Mouse (Mus musculus) MEL (cell line): ENCODE results near the gene Nucb1. TPM values are rescaled to one million over a fixed set of nuclear protein-coding genes. Genes with fewer than 3 reads are reported as not detected.
A peak's percentile ranks its signal among the peaks of the same experiment; 100 is the strongest.

Experiments
- DNase-seq: peaks from one replicate; pipeline ENCODE4 v3.0.0; 2011; ENCODE audit warnings: low read depth, low spot score
- H3K27ac ChIP-seq: 2 replicates; pipeline ENCODE4 v1.5.1; 2012; ENCODE audit warnings: low read depth, mild to moderate bottlenecking, control low read depth, low read length, moderate library complexity; ENCODE audit not compliant: control insufficient read depth
- H3K27me3 ChIP-seq, 2 experiments: fragments of 150-350 bp in 1 of 2; sonication (generic) in 1 of 2; 2 replicates each; pipeline ENCODE4 v1.6.1; 2012; ENCODE audit warnings: low read length in 2 of 2, mild to moderate bottlenecking in 2 of 2, improper control_type of control experiment in 1 of 2, moderate library complexity in 1 of 2; ENCODE audit not compliant: insufficient read depth in 2 of 2, control insufficient read depth in 1 of 2
- H3K36me3 ChIP-seq, 2 experiments: 2 replicates each; pipeline ENCODE4 v1.6.1; 2012 to 2014; ENCODE audit warnings: low read length in 2 of 2, improper control_type of control experiment in 1 of 2, inconsistent platforms in 1 of 2, mild to moderate bottlenecking in 1 of 2; ENCODE audit not compliant: insufficient read depth in 2 of 2, control insufficient read depth in 1 of 2
- H3K4me1 ChIP-seq, 2 experiments: fragments of 150-350 bp in 1 of 2; sonication (generic) in 1 of 2; 2 replicates each; pipeline ENCODE4 v1.6.1; 2012; ENCODE audit warnings: low read length in 2 of 2, improper control_type of control experiment in 1 of 2, mild to moderate bottlenecking in 1 of 2; ENCODE audit not compliant: insufficient read depth in 2 of 2, control insufficient read depth in 1 of 2
- H3K4me3 ChIP-seq, 2 experiments: fragments of 150-350 bp in 1 of 2; sonication (generic) in 1 of 2; 2 replicates each; pipeline ENCODE4 v1.5.1; 2012; ENCODE audit warnings: low read depth in 2 of 2, low read length in 2 of 2, mild to moderate bottlenecking in 2 of 2, moderate library complexity in 2 of 2, control low read depth in 1 of 2, improper control_type of control experiment in 1 of 2; ENCODE audit not compliant: control insufficient read depth in 1 of 2, insufficient read depth in 1 of 2
- H3K79me2 ChIP-seq: 2 replicates; pipeline ENCODE4 v1.6.1; 2012; ENCODE audit warnings: mild to moderate bottlenecking, low read length, moderate library complexity; ENCODE audit not compliant: control insufficient read depth, poor library complexity, insufficient read depth
- H3K9ac ChIP-seq: 2 replicates; pipeline ENCODE4 v1.6.1; 2012; ENCODE audit warnings: low read depth, mild to moderate bottlenecking, control low read depth, low read length, moderate library complexity; ENCODE audit not compliant: control insufficient read depth, poor library complexity, severe bottlenecking
- H3K9me3 ChIP-seq: fragments of 150-350 bp; sonication (generic); replicated peaks from 2 replicates; pipeline ENCODE4 v1.6.1; 2012; ENCODE audit warnings: mild to moderate bottlenecking, low read length, improper control_type of control experiment, moderate library complexity; ENCODE audit not compliant: insufficient read depth
- CTCF ChIP-seq, 3 experiments: IDR thresholded peaks in 2 of 3; conservative IDR thresholded peaks in 1 of 3; 2 replicates each; pipeline ENCODE4 v1.5.1; 2011 to 2012; ENCODE audit warnings: low read length in 3 of 3, low read depth in 2 of 3, mild to moderate bottlenecking in 2 of 3, improper control_type of control experiment in 1 of 3, inconsistent platforms in 1 of 3, mixed read lengths in 1 of 3, moderate library complexity in 1 of 3; ENCODE audit not compliant: control insufficient read depth in 1 of 3, insufficient read depth in 1 of 3, poor library complexity in 1 of 3, severe bottlenecking in 1 of 3
- E2F4 ChIP-seq: IDR thresholded peaks from 2 replicates; pipeline ENCODE4 v1.6.1; 2011; ENCODE audit warnings: low read depth, low read length, improper control_type of control experiment, borderline replicate concordance
- ELF1 ChIP-seq: IDR thresholded peaks from 2 replicates; pipeline ENCODE4 v1.6.1; 2014; ENCODE audit warnings: low read depth, mild to moderate bottlenecking, inconsistent platforms, low read length, improper control_type of control experiment, moderate library complexity
- EP300 ChIP-seq, 2 experiments: IDR thresholded peaks; 2 replicates each; pipeline ENCODE4 v1.6.1; 2011; ENCODE audit warnings: improper control_type of control experiment in 2 of 2, low read length in 2 of 2, low read depth in 1 of 2, mild to moderate bottlenecking in 1 of 2
- ETS1 ChIP-seq: IDR thresholded peaks from 2 replicates; pipeline ENCODE4 v1.6.1; 2012; ENCODE audit warnings: low read depth, mild to moderate bottlenecking, inconsistent platforms, low read length, improper control_type of control experiment, moderate library complexity
- JUND ChIP-seq: IDR thresholded peaks from 2 replicates; pipeline ENCODE4 v1.6.1; 2011; ENCODE audit warnings: low read depth, mild to moderate bottlenecking, improper control_type of control experiment, low read length
- KAT2A ChIP-seq: conservative IDR thresholded peaks from 2 replicates; pipeline ENCODE4 v1.6.1; 2012; ENCODE audit warnings: low read depth, low read length, improper control_type of control experiment, inconsistent platforms
- MYB ChIP-seq: IDR thresholded peaks from 2 replicates; pipeline ENCODE4 v1.6.1; 2011; ENCODE audit warnings: mild to moderate bottlenecking, low read depth, low read length, improper control_type of control experiment
- MYC ChIP-seq: IDR thresholded peaks from 2 replicates; pipeline ENCODE4 v1.6.1; 2011; ENCODE audit warnings: low read depth, mild to moderate bottlenecking, low read length, improper control_type of control experiment, moderate library complexity
- NELFE ChIP-seq: IDR thresholded peaks from 2 replicates; pipeline ENCODE4 v1.6.1; 2011; ENCODE audit warnings: low read depth, low read length, improper control_type of control experiment
- POLR2A ChIP-seq, 2 experiments: IDR thresholded peaks; 2 replicates each; pipeline ENCODE4 v1.6.1; 2011 to 2012; ENCODE audit warnings: low read length in 2 of 2, mild to moderate bottlenecking in 2 of 2, control low read depth in 1 of 2, improper control_type of control experiment in 1 of 2, low read depth in 1 of 2, moderate library complexity in 1 of 2; ENCODE audit not compliant: control insufficient read depth in 1 of 2, insufficient read depth in 1 of 2, poor library complexity in 1 of 2
- SIN3A ChIP-seq: IDR thresholded peaks from 2 replicates; pipeline ENCODE4 v1.6.1; 2012; ENCODE audit warnings: low read length, improper control_type of control experiment, inconsistent platforms
- TBP ChIP-seq: IDR thresholded peaks from 2 replicates; pipeline ENCODE4 v1.8.0; 2011; ENCODE audit warnings: low read depth, low read length, improper control_type of control experiment
- TCF12 ChIP-seq: IDR thresholded peaks from 2 replicates; pipeline ENCODE4 v1.6.1; 2014; ENCODE audit warnings: low read depth, mild to moderate bottlenecking, inconsistent platforms, low read length, improper control_type of control experiment, moderate library complexity
- UBTF ChIP-seq: IDR thresholded peaks from 2 replicates; pipeline ENCODE4 v1.6.1; 2012; ENCODE audit warnings: low read depth, mild to moderate bottlenecking, inconsistent platforms, low read length, improper control_type of control experiment, moderate library complexity, borderline replicate concordance; ENCODE audit not compliant: insufficient read depth
- ZC3H11A ChIP-seq: IDR thresholded peaks from 2 replicates; pipeline ENCODE4 v1.6.1; 2012; ENCODE audit warnings: low read depth, mild to moderate bottlenecking, inconsistent platforms, low read length, improper control_type of control experiment
- ZKSCAN1 ChIP-seq: IDR thresholded peaks from 2 replicates; pipeline ENCODE4 v1.6.1; 2012; ENCODE audit warnings: low read depth, mild to moderate bottlenecking, inconsistent platforms, low read length, improper control_type of control experiment, moderate library complexity
- ZNF384 ChIP-seq: IDR thresholded peaks from 2 replicates; pipeline ENCODE4 v1.6.1; 2012; ENCODE audit warnings: low read depth, mild to moderate bottlenecking, inconsistent platforms, low read length, improper control_type of control experiment
- polyA plus RNA-seq, 2 experiments: library from polyadenylated mRNA; stranded (reverse) in 1 of 2; unstranded in 1 of 2; fragments of >175 nt in 1 of 2; fragments of >200 nt in 1 of 2; gene quantifications; 2 replicates each; pipeline versions ENCODE4 v1.2.1 to v1.2.4; 2012; ENCODE audit warnings: low replicate concordance in 2 of 2, low read depth in 1 of 2; ENCODE audit not compliant: insufficient read length in 2 of 2, insufficient read depth in 1 of 2, missing spikeins in 1 of 2
- total RNA-seq: library from RNA; depleted of rRNA; stranded (reverse); fragments of 300-350 nt; gene quantifications from 2 replicates; pipeline ENCODE4 v1.2.3, GENCODE M21; 2012

The Nucb1 gene
- total and polyA plus RNA-seq, 3 experiments = 92.3 to 343 (median 196) TPM

DNA sequence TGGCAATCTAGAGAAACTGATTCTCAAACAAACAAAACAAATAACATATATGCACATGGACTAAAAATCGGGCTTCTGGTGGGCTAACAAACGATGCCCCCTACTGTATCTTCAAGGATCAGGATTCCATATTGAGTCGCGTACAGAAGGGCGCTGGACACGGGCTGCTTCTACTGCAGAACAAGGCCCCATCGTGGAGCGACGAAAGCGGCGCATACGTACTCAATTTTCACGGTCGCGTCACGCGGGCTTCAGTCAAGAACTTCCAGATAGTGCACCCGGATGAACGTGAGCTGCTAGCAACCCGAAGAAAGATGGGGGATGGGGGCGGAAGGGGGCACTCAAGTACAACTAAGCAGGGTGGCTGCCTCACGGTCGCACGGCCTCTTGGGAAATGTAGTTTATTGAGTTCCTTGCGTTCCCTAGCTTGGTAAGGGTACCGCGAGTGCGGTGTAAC, 11.6 kb upstream of the Nucb1 start (continued):
- TF ChIP-seq ZC3H11A (no peak), ZKSCAN1 (no peak), E2F4 (no peak), MYC (no peak; the same call in 1 of the 2 replicates), ETS1 (peak; percentile 67; the same call in 1 of the 2 replicates), MYB (no peak), ZNF384 (no peak), TBP (peak; percentile 63; the same call in 1 of the 2 replicates), NELFE (peak; percentile 51; the same call in 1 of the 2 replicates), SIN3A (peak; percentile 83)

GRCm38 (mm10) chr7:45520605-45521004, 10.4 kb upstream of the Nucb1 start:
- H3K9me3 ChIP-seq = no peaks in the 10 kb centered on the region
- H3K27me3 ChIP-seq = no peaks in the 10 kb centered on the region
- H3K36me3 ChIP-seq = peaks cover 0 to 26% of the 10 kb centered on the region in 2 experiments; a peak in 2 of 4 replicates
- H3K9ac ChIP-seq = no peak overlapping the region; the same call in 1 of the 2 replicates
- H3K27ac ChIP-seq = no peak overlapping the region
- no peak for DNase-seq
- H3K4me3 ChIP-seq = no peak overlapping the region
- peaks cover 23% of the 10 kb centered on the region for H3K79me2 ChIP-seq
- no peak for TF ChIP-seq POLR2A (IDR thresholded peaks at IDR 0.05; ENCODE audit: control insufficient read depth in 1 of 2, insufficient read depth in 1 of 2, low read depth in 1 of 2, low read length in 2 of 2, poor library complexity in 1 of 2)
- TF ChIP-seq EP300 (IDR thresholded peaks at IDR 0.05; ENCODE audit: low read depth in 1 of 2, low read length in 2 of 2) = no peak
- TF ChIP-seq ZNF384 = no peak
- TF ChIP-seq JUND = no peak
- TF ChIP-seq ELF1 = no peak
- no peak for TF ChIP-seq KAT2A
- TF ChIP-seq TCF12 = no peak
- TF ChIP-seq CTCF (IDR thresholded peaks at IDR 0.05 in 2 of 3, conservative IDR thresholded peaks at IDR 0.05 in 1 of 3; ENCODE audit: control insufficient read depth in 1 of 3, insufficient read depth in 1 of 3, low read depth in 2 of 3, low read length in 3 of 3, poor library complexity in 1 of 3, severe bottlenecking in 1 of 3) = no peak
- TF ChIP-seq UBTF = no peak
- no peak for TF ChIP-seq NELFE
- peaks cover 4 to 12% of the 10 kb centered on the region in 2 experiments; a peak in 3 of 4 replicates for H3K4me1 ChIP-seq
